Mouse (Mus musculus) CH12.LX (cell line): ENCODE data around the gene Pros1.

Experiments
- CTCF ChIP-seq, 2 experiments: IDR thresholded peaks in 1 of 2; conservative IDR thresholded peaks in 1 of 2; 2 replicates each; pipeline ENCODE4 v1.5.1; 2011 to 2012; ENCODE audit warnings: low read depth in 2 of 2, low read length in 2 of 2, improper control_type of control experiment in 1 of 2, inconsistent platforms in 1 of 2, mild to moderate bottlenecking in 1 of 2, moderate library complexity in 1 of 2
- EP300 ChIP-seq: IDR thresholded peaks from 2 replicates; pipeline ENCODE4 v1.6.1; 2011; ENCODE audit warnings: low read length, improper control_type of control experiment
- MAX ChIP-seq: IDR thresholded peaks from 2 replicates; pipeline ENCODE4 v1.6.1; 2011; ENCODE audit warnings: low read length, improper control_type of control experiment
- MYC ChIP-seq: IDR thresholded peaks from 2 replicates; pipeline ENCODE4 v1.6.1; 2011; ENCODE audit warnings: low read depth, mild to moderate bottlenecking, improper control_type of control experiment, low read length
- POLR2A ChIP-seq: IDR thresholded peaks from 2 replicates; pipeline ENCODE4 v1.6.1; 2011; ENCODE audit warnings: low read depth, mild to moderate bottlenecking, improper control_type of control experiment, low read length
- UBTF ChIP-seq: IDR thresholded peaks from 2 replicates; pipeline ENCODE4 v1.6.1; 2012; ENCODE audit warnings: low read depth, mild to moderate bottlenecking, inconsistent platforms, low read length, improper control_type of control experiment, moderate library complexity
- ZNF384 ChIP-seq: IDR thresholded peaks from 2 replicates; pipeline ENCODE4 v1.6.1; 2012; ENCODE audit warnings: low read depth, low read length, improper control_type of control experiment, inconsistent platforms

- TF ChIP-seq CTCF (conservative IDR thresholded peaks at IDR 0.05 in 1 of 2, IDR thresholded peaks at IDR 0.05 in 1 of 2; ENCODE audit: low read depth in 2 of 2, low read length in 2 of 2), result no peak
- TF ChIP-seq MYC, result no peak
- peak; percentile 9; the same call in 1 of the 2 replicates for TF ChIP-seq EP300
- 0 out of 2 replicates have a peak, but pooled peaks have one; percentile 36 for TF ChIP-seq MAX
- TF ChIP-seq UBTF, result no peak
- no peak for TF ChIP-seq POLR2A
- TF ChIP-seq ZNF384, result no peak
Observed at GRCm38 (mm10) chr16:62853611-62854126, 438 bp upstream of the Pros1 start.
